Mouse (Mus musculus) lung, embryonic 14.5 days (tissue): ENCODE results near the gene Mrpl24. TPM values are rescaled to one million over a fixed set of nuclear protein-coding genes. Genes with fewer than 3 reads are reported as not detected.
A peak's percentile ranks its signal among the peaks of the same experiment; 100 is the strongest.

Experiments
- ATAC-seq: fragments of 200-750 bp; cut with Nextera tagmentation; 2 replicates; pipeline ENCODE4 v1.8.0; 2017; ENCODE audit warnings: mild to moderate bottlenecking, moderate TSS enrichment, moderate library complexity; ENCODE audit not compliant: insufficient read depth
- DNase-seq: peaks from one replicate; pipeline ENCODE4 v3.0.0-alpha.2; 2015
- H3K27ac ChIP-seq: fragments of 300-500 bp; sonication (generic); 2 replicates; pipeline ENCODE4 v1.5.1; 2014; ENCODE audit warnings: low read depth, mild to moderate bottlenecking, moderate library complexity
- H3K27me3 ChIP-seq: fragments of 300-500 bp; sonication (generic); 2 replicates; pipeline ENCODE4 v1.6.1; 2014; ENCODE audit warnings: low read length, control low read depth; ENCODE audit not compliant: insufficient read depth
- H3K36me3 ChIP-seq: fragments of 300-500 bp; sonication (generic); 2 replicates; pipeline ENCODE4 v1.6.1; 2014; ENCODE audit warnings: control low read depth; ENCODE audit not compliant: insufficient read depth
- H3K4me1 ChIP-seq: fragments of 300-500 bp; sonication (generic); 2 replicates; pipeline ENCODE4 v1.6.1; 2014; ENCODE audit warnings: antibody characterized with exemption, control low read depth; ENCODE audit not compliant: insufficient read depth
- H3K4me2 ChIP-seq: fragments of 300-500 bp; sonication (generic); 2 replicates; pipeline ENCODE4 v1.6.1; 2014; ENCODE audit warnings: mild to moderate bottlenecking
- H3K4me3 ChIP-seq: fragments of 300-500 bp; sonication (generic); 2 replicates; pipeline ENCODE4 v1.5.1; 2014; ENCODE audit warnings: low read depth, low read length
- H3K9ac ChIP-seq: fragments of 300-500 bp; sonication (generic); 2 replicates; pipeline ENCODE4 v1.6.1; 2014
- H3K9me3 ChIP-seq: fragments of 300-500 bp; sonication (generic); 2 replicates; pipeline ENCODE4 v1.6.1; 2016; ENCODE audit warnings: low read depth, low read length, control low read depth
- CTCF ChIP-seq: IDR thresholded peaks from 2 replicates; pipeline ENCODE4 v1.5.1; 2016; ENCODE audit warnings: antibody characterized with exemption, low read depth
- WGBS: fragments of 180-500 bp; shearing (Covaris S2); extraction: QIAGEN DNeasy Blood & Tissue Kit; methylation state at CpG from one replicate; pipeline ENCODE4 v1.1.7; 2014; 5-methylcytosine and 5-hydroxymethylcytosine counted together
- polyA plus RNA-seq: library from polyadenylated mRNA; unstranded; fragments of >200 nt; fragmentation: Nextera tagmentation; extraction: Ambion mirVana; gene quantifications from 2 replicates; pipeline ENCODE4 v1.2.1, GENCODE M21; 2014

The Mrpl24 gene
- polyA plus RNA-seq, 1 experiment from 2014 or later, result 65.5 TPM

GRCm38 (mm10) chr3:87910573-87911141 is 8.6 kb upstream of the Mrpl24 start:
- DNase-seq (peak; percentile 89), ATAC-seq (peak; percentile 12)
- Histone ChIP-seq H3K9ac (peak overlapping the region; percentile 40), H3K4me3 (peak overlapping the region; percentile 35), H3K27ac (peak overlapping the region; percentile 67), H3K9me3 (no peaks in the 10 kb centered on the region), H3K4me1 (peaks cover 37% of the 10 kb centered on the region), H3K36me3 (peaks cover 36% of the 10 kb centered on the region), H3K27me3 (no peaks in the 10 kb centered on the region), H3K4me2 (peak overlapping the region; percentile 99)
- no peak for TF ChIP-seq CTCF
- 10% methylated on average over 12 of the region's 12 CpGs for WGBS

GRCm38 (mm10) chr3:87913491-87913890 is 5.8 kb upstream of the Mrpl24 start:
- Histone ChIP-seq H3K9ac (no peak overlapping the region), H3K4me2 (no peak overlapping the region), H3K36me3 (peaks cover 58% of the 10 kb centered on the region), H3K9me3 (no peaks in the 10 kb centered on the region), H3K4me3 (no peak overlapping the region), H3K27me3 (no peaks in the 10 kb centered on the region), H3K4me1 (peaks cover 29% of the 10 kb centered on the region), H3K27ac (no peak overlapping the region)
- WGBS, result 79% methylated on average over 6 of the region's 7 CpGs
- TF ChIP-seq CTCF, result no peak
- no peak for ATAC-seq
- DNase-seq, result no peak

- no peaks in the 10 kb centered on the region for H3K27me3 ChIP-seq
- H3K9me3 ChIP-seq, result no peaks in the 10 kb centered on the region
- no peak overlapping the region for H3K4me2 ChIP-seq
- peaks cover 58% of the 10 kb centered on the region for H3K36me3 ChIP-seq
- H3K27ac ChIP-seq, result no peak overlapping the region
- H3K4me1 ChIP-seq, result peaks cover 25% of the 10 kb centered on the region
- H3K9ac ChIP-seq, result no peak overlapping the region
- ATAC-seq (no peak), DNase-seq (no peak)
- no peak overlapping the region for H3K4me3 ChIP-seq
- WGBS, result 92% methylated on average over 10 of the region's 10 CpGs
- no peak for TF ChIP-seq CTCF
Measured at GRCm38 (mm10) chr3:87913891-87914290, 5.4 kb upstream of the Mrpl24 start.

- Histone ChIP-seq H3K9ac (no peak overlapping the region), H3K4me3 (no peak overlapping the region), H3K4me1 (no peaks in the 10 kb centered on the region; the same call in 1 of the 2 replicates), H3K4me2 (no peak overlapping the region), H3K27me3 (no peaks in the 10 kb centered on the region), H3K27ac (no peak overlapping the region), H3K36me3 (peaks cover 57% of the 10 kb centered on the region), H3K9me3 (no peaks in the 10 kb centered on the region)
- 87% methylated on average over 1 of the region's 1 CpGs for WGBS
- no peak for ATAC-seq
- no peak for TF ChIP-seq CTCF
- DNase-seq, result no peak
Measured at GRCm38 (mm10) chr3:87916990-87917389, 2.3 kb upstream of the Mrpl24 start.

GRCm38 (mm10) chr3:87918551-87918950 is 755 bp upstream of the Mrpl24 start:
- Histone ChIP-seq H3K9ac (no peak overlapping the region), H3K27ac (no peak overlapping the region), H3K4me1 (no peaks in the 10 kb centered on the region; the same call in 1 of the 2 replicates), H3K4me2 (no peak overlapping the region), H3K36me3 (peaks cover 62% of the 10 kb centered on the region), H3K4me3 (peak overlapping the region; percentile 73; the same call in 1 of the 2 replicates), H3K9me3 (no peaks in the 10 kb centered on the region), H3K27me3 (no peaks in the 10 kb centered on the region)
- no peak for TF ChIP-seq CTCF
- ATAC-seq (no peak), DNase-seq (no peak)
- 88% methylated on average over 1 of the region's 1 CpGs for WGBS

GRCm38 (mm10) chr3:87920270-87920943 is 1.1 kb downstream of the Mrpl24 start:
- H3K27ac ChIP-seq, result no peak overlapping the region
- ATAC-seq, result no peak
- no peaks in the 10 kb centered on the region for H3K27me3 ChIP-seq
- WGBS, result 58% methylated on average over 9 of the region's 9 CpGs
- peak overlapping the region; percentile 84 for H3K4me2 ChIP-seq
- H3K9ac ChIP-seq, result peak overlapping the region; percentile 77
- H3K4me1 ChIP-seq, result no peaks in the 10 kb centered on the region; the same call in 1 of the 2 replicates
- no peaks in the 10 kb centered on the region for H3K9me3 ChIP-seq
- 0 out of 2 replicates have a peak, but pooled peaks have one; percentile 12 for TF ChIP-seq CTCF
- peak overlapping the region; percentile 73 for H3K4me3 ChIP-seq
- H3K36me3 ChIP-seq, result peaks cover 62% of the 10 kb centered on the region
- DNase-seq, result no peak

GRCm38 (mm10) chr3:87924996-87925395 is 5.7 kb downstream of the Mrpl24 start:
- no peak overlapping the region for H3K4me3 ChIP-seq
- H3K27ac ChIP-seq, result no peak overlapping the region
- H3K36me3 ChIP-seq, result peaks cover 63% of the 10 kb centered on the region
- no peak for TF ChIP-seq CTCF
- no peaks in the 10 kb centered on the region for H3K27me3 ChIP-seq
- 83% methylated on average over 7 of the region's 7 CpGs for WGBS
- ATAC-seq (no peak), DNase-seq (no peak)
- H3K4me2 ChIP-seq, result no peak overlapping the region
- peaks cover 5% of the 10 kb centered on the region for H3K4me1 ChIP-seq
- no peaks in the 10 kb centered on the region for H3K9me3 ChIP-seq
- no peak overlapping the region for H3K9ac ChIP-seq
